Mouse (Mus musculus): ENCODE measurements around the gene Dars2.
"Not testable (repeated sequence)": the region's sequence is repeated elsewhere in the genome, so short reads cannot be mapped to it uniquely, and the experiment has no call there.

Gene Dars2

GRCm38 (mm10) chr1:161035281-161035785 lies 35.1 kb downstream of the Dars2 start:
- peak; percentile 53 for DNase-seq

- DNase-seq = peak; percentile 95
Measured at GRCm38 (mm10) chr1:161034435-161035280, 35.8 kb downstream of the Dars2 start, which contains the start of gene Zbtb37. Zbtb37 (minus strand) TSS chr1:161034849.

- DNase-seq = no peak
Measured at GRCm38 (mm10) chr1:161033856-161034434, 36.5 kb downstream of the Dars2 start.

- DNase-seq = no peak
Measured at GRCm38 (mm10) chr1:161032345-161032744, 38.1 kb downstream of the Dars2 start.

GRCm38 (mm10) chr1:161031881-161032280 lies 38.6 kb downstream of the Dars2 start:
- no peak for DNase-seq

- DNase-seq = no peak
Measured at GRCm38 (mm10) chr1:161030058-161030457, 40.4 kb downstream of the Dars2 start.

GRCm38 (mm10) chr1:161028427-161028826 lies 42.0 kb downstream of the Dars2 start:
- DNase-seq = not testable (repeated sequence)

GRCm38 (mm10) chr1:161027196-161027595 lies 43.3 kb downstream of the Dars2 start:
- no peak for DNase-seq

- no peak for DNase-seq
Measured at GRCm38 (mm10) chr1:161025410-161026210, 44.8 kb downstream of the Dars2 start.

GRCm38 (mm10) chr1:161020051-161020450 lies 50.4 kb downstream of the Dars2 start:
- DNase-seq = no peak

- DNase-seq = no peak
Measured at GRCm38 (mm10) chr1:161016378-161016777, 54.1 kb downstream of the Dars2 start.

GRCm38 (mm10) chr1:161010436-161010835 lies 60.0 kb downstream of the Dars2 start:
- no peak for DNase-seq

- no peak for DNase-seq
Measured at GRCm38 (mm10) chr1:161008038-161008437, 62.4 kb downstream of the Dars2 start.

GRCm38 (mm10) chr1:161006471-161006870 lies 64.0 kb downstream of the Dars2 start:
- DNase-seq = no peak

GRCm38 (mm10) chr1:161005526-161005925 lies 64.9 kb downstream of the Dars2 start:
- no peak for DNase-seq

- no peak for DNase-seq
Measured at GRCm38 (mm10) chr1:161004942-161005341, 65.5 kb downstream of the Dars2 start.

- DNase-seq = no peak
Measured at GRCm38 (mm10) chr1:160993851-160994250, 76.6 kb downstream of the Dars2 start.

Measured in right cerebral cortex, postnatal 14 days (tissue).